Mouse (Mus musculus) layer of hippocampus, adult 8-10 months (tissue): ENCODE data around the gene Pcgf6. TPM values are rescaled to one million over a fixed set of nuclear protein-coding genes. Genes with fewer than 3 reads are reported as not detected.
A peak's percentile ranks its signal among the peaks of the same experiment; 100 is the strongest.
"Not testable (repeated sequence)": the region's sequence is repeated elsewhere in the genome, so short reads cannot be mapped to it uniquely, and the experiment has no call there.

ENCODE experiments used
- DNase-seq, 2 experiments: peaks; one replicate each; pipeline ENCODE4 v3.0.0; 2022; ENCODE audit warnings: low spot score in 2 of 2
- total RNA-seq, 4 experiments: library from RNA; stranded (reverse); gene quantifications; 2 replicates each; pipeline ENCODE4 v1.2.4; 2022

Pcgf6 gene
- total RNA-seq, 4 experiments from 2014 or later, result 17.7 to 27.8 (median 21.1) TPM

GRCm38 (mm10) chr19:46999753-47000152, 51.0 kb downstream of the Pcgf6 start:
- no peak for DNase-seq

GRCm38 (mm10) chr19:46998953-46999352, 51.8 kb downstream of the Pcgf6 start:
- DNase-seq, result no peak

- no peak for DNase-seq
Observed at GRCm38 (mm10) chr19:46998168-46998870, 52.4 kb downstream of the Pcgf6 start.

- DNase-seq, result no peak
Observed at GRCm38 (mm10) chr19:46996095-46996494, 54.6 kb downstream of the Pcgf6 start.

- not testable (repeated sequence) for DNase-seq
Observed at GRCm38 (mm10) chr19:46992329-46992728, 58.4 kb downstream of the Pcgf6 start.

- peak in 1 of 2 experiments; percentile 85 for DNase-seq
Observed at GRCm38 (mm10) chr19:46991145-46991544, 59.6 kb downstream of the Pcgf6 start.

GRCm38 (mm10) chr19:46990625-46991024, 60.1 kb downstream of the Pcgf6 start:
- DNase-seq, result not testable (repeated sequence)

- no peak for DNase-seq
Observed at GRCm38 (mm10) chr19:46990153-46990518, 60.6 kb downstream of the Pcgf6 start.

GRCm38 (mm10) chr19:46989479-46990152, 61.1 kb downstream of the Pcgf6 start:
- DNase-seq, result no peak

- no peak for DNase-seq
Observed at GRCm38 (mm10) chr19:46988231-46989087, 62.2 kb downstream of the Pcgf6 start.

GRCm38 (mm10) chr19:46987646-46988045, 63.1 kb downstream of the Pcgf6 start:
- no peak for DNase-seq

- DNase-seq, result no peak
Observed at GRCm38 (mm10) chr19:46984726-46985622, 65.7 kb downstream of the Pcgf6 start.

GRCm38 (mm10) chr19:46983966-46984380, 66.7 kb downstream of the Pcgf6 start:
- DNase-seq, result no peak

Other genes starting within 250 kb of the Pcgf6 start
- 100 to 1,000 TPM; 144 to 177 (median 163) TPM for gene Ina, start 36.2 kb downstream of the Pcgf6 start, total RNA-seq
- 100 to 1,000 TPM in 1 of 4 experiments, 10 to 100 TPM in 3; 72.5 to 101 (median 83.1) TPM for gene Nt5c2, start 35.8 kb downstream of the Pcgf6 start, total RNA-seq
- gene Taf5, start 16.8 kb upstream of the Pcgf6 start, total RNA-seq, result 1 to 10 TPM; 5.4 to 6.1 (median 5.7) TPM
- 100 to 1,000 TPM; 802 to 951 (median 835) TPM for gene Usmg5, start 39.7 kb upstream of the Pcgf6 start, total RNA-seq
- gene Pdcd11, start 39.9 kb upstream of the Pcgf6 start, total RNA-seq, result 10 to 100 TPM; 17.0 to 19.7 (median 18.8) TPM
- 1 to 10 TPM; 4.5 to 7.5 (median 6.3) TPM for gene Calhm2, start 87.4 kb upstream of the Pcgf6 start, total RNA-seq
- not detected for gene Calhm1, start 93.3 kb upstream of the Pcgf6 start, total RNA-seq
- not detected for gene Calhm3, start 106.9 kb upstream of the Pcgf6 start, total RNA-seq
- 100 to 1,000 TPM; 144 to 170 (median 155) TPM for gene Neurl1a, start 127.9 kb upstream of the Pcgf6 start, total RNA-seq